Mouse (Mus musculus): Measurements from ENCODE around the gene Ptp4a2. TPM values are rescaled to one million over a fixed set of nuclear protein-coding genes. Genes with fewer than 3 reads are reported as not detected.
"Not testable (repeated sequence)": the region's sequence is repeated elsewhere in the genome, so short reads cannot be mapped to it uniquely, and the experiment has no call there.

The Ptp4a2 gene
- polyA plus RNA-seq (2014; fragmentation: Nextera tagmentation; extraction: Ambion mirVana): 213 and 214 TPM in 2 replicates

- DNase-seq (ENCODE audit: low spot score) (peak; percentile 6), ATAC-seq (no peak)
- Histone ChIP-seq H3K36me3 (ENCODE audit: control insufficient read depth, insufficient read depth, low read length) (no peaks in the 10 kb centered on the region), H3K4me3 (ENCODE audit: low read depth, low read length) (peak within 1 kb of the TSS; percentile 20), H3K27ac (ENCODE audit: low read depth, low read length) (no peak within 1 kb of the TSS), H3K9ac (ENCODE audit: low read length) (peak within 1 kb of the TSS; percentile 38; the same call in 1 of the 2 replicates), H3K4me2 (ENCODE audit: low read length) (peak within 1 kb of the TSS; percentile 50), H3K4me1 (ENCODE audit: control insufficient read depth, insufficient read depth, low read length) (0 out of 2 replicates have a peak, but pooled peaks cover 5% of the 10 kb centered on the region), H3K27me3 (replicated peaks; ENCODE audit: control insufficient read depth, insufficient read depth, low read length) (no peaks in the 10 kb centered on the region), H3K9me3 (replicated peaks; ENCODE audit: control insufficient read depth, low read length) (no peaks in the 10 kb centered on the region)
- WGBS: 22% methylated on average over 35 of the region's 35 CpGs
These were observed at the start of gene Ptp4a2 for GRCm38 (mm10) chr4:129810798-129811604. Gene Ptp4a2, plus strand, starts transcription at chr4:129811219.

- H3K9me3 ChIP-seq (replicated peaks; ENCODE audit: control insufficient read depth, low read length): no peaks in the 10 kb centered on the region
- H3K4me3 ChIP-seq (ENCODE audit: low read depth, low read length): no peak overlapping the region
- DNase-seq (ENCODE audit: low spot score) (no peak), ATAC-seq (no peak)
- H3K4me2 ChIP-seq (ENCODE audit: low read length): no peak overlapping the region
- no peak overlapping the region for H3K27ac ChIP-seq (ENCODE audit: low read depth, low read length)
- WGBS: 94% methylated on average over 12 of the region's 12 CpGs
- no peaks in the 10 kb centered on the region for H3K36me3 ChIP-seq (ENCODE audit: control insufficient read depth, insufficient read depth, low read length)
- H3K4me1 ChIP-seq (ENCODE audit: control insufficient read depth, insufficient read depth, low read length): no peaks in the 10 kb centered on the region
- H3K27me3 ChIP-seq (replicated peaks; ENCODE audit: control insufficient read depth, insufficient read depth, low read length): no peaks in the 10 kb centered on the region
- no peak overlapping the region for H3K9ac ChIP-seq (ENCODE audit: low read length)
These were observed 49.4 kb upstream of the Ptp4a2 start for GRCm38 (mm10) chr4:129761606-129762005.

DNA sequence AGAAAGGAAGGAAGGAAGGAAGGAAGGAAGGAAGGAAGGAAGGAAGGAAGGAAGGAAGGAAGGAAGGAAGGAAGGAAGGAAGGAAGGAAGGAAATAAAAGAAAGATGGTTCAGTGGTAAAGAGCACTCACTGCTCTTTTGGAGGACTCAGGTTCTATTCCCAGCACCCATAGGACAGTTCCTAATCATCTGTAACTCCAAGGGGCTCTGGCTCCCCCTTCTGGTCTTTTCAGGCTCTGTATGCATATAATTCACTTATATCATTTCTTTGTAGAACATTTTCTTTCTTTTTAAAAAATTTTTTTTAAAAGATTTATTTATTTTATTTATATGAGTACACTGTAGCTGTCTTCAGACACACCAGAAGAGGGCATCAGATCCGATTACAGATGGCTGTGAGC lies 48.5 kb upstream of the Ptp4a2 start:
- H3K4me2 ChIP-seq (ENCODE audit: low read length); H3K36me3 ChIP-seq (ENCODE audit: control insufficient read depth, insufficient read depth, low read length); H3K9ac ChIP-seq (ENCODE audit: low read length); H3K27ac ChIP-seq (ENCODE audit: low read depth, low read length); H3K4me1 ChIP-seq (ENCODE audit: control insufficient read depth, insufficient read depth, low read length); ATAC-seq; DNase-seq (ENCODE audit: low spot score); H3K9me3 ChIP-seq (replicated peaks; ENCODE audit: control insufficient read depth, low read length); H3K27me3 ChIP-seq (replicated peaks; ENCODE audit: control insufficient read depth, insufficient read depth, low read length); H3K4me3 ChIP-seq (ENCODE audit: low read depth, low read length): not testable (repeated sequence)
- 81% methylated on average over 1 of the region's 1 CpGs for WGBS

DNA sequence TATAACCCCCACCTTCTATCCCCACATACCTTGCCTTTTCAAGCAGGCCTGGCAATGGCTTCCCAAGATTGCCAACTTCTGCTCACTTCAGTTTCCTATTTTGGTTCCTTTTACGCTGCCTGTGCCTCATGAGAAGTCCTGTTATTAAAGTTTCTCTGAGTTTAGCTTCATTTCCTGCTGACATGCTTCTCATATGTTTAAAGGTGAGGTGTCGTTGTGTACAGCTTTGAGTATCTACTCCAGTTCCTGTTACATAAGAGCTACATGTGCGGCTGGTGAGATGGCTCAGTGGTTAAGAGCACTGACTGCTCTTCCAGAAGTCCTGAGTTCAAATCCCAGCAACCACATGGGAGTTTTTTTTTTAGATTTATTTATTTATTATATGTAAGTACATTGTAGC lies 45.7 kb upstream of the Ptp4a2 start:
- no peak overlapping the region for H3K27ac ChIP-seq (ENCODE audit: low read depth, low read length)
- H3K4me3 ChIP-seq (ENCODE audit: low read depth, low read length): no peak overlapping the region
- 92% methylated on average over 3 of the region's 3 CpGs for WGBS
- ATAC-seq (no peak), DNase-seq (ENCODE audit: low spot score) (no peak)
- H3K9ac ChIP-seq (ENCODE audit: low read length): no peak overlapping the region
- no peak overlapping the region for H3K4me2 ChIP-seq (ENCODE audit: low read length)
- H3K4me1 ChIP-seq (ENCODE audit: control insufficient read depth, insufficient read depth, low read length): no peaks in the 10 kb centered on the region
- H3K36me3 ChIP-seq (ENCODE audit: control insufficient read depth, insufficient read depth, low read length): no peaks in the 10 kb centered on the region
- H3K9me3 ChIP-seq (replicated peaks; ENCODE audit: control insufficient read depth, low read length): no peaks in the 10 kb centered on the region
- H3K27me3 ChIP-seq (replicated peaks; ENCODE audit: control insufficient read depth, insufficient read depth, low read length): no peaks in the 10 kb centered on the region

GRCm38 (mm10) chr4:129767782-129768181 lies 43.2 kb upstream of the Ptp4a2 start:
- DNase-seq (ENCODE audit: low spot score): no peak
- Histone ChIP-seq H3K36me3 (ENCODE audit: control insufficient read depth, insufficient read depth, low read length) (no peaks in the 10 kb centered on the region), H3K27me3 (replicated peaks; ENCODE audit: control insufficient read depth, insufficient read depth, low read length) (no peaks in the 10 kb centered on the region), H3K27ac (ENCODE audit: low read depth, low read length) (no peak overlapping the region), H3K4me1 (ENCODE audit: control insufficient read depth, insufficient read depth, low read length) (peaks cover 15% of the 10 kb centered on the region), H3K4me3 (ENCODE audit: low read depth, low read length) (no peak overlapping the region), H3K9me3 (replicated peaks; ENCODE audit: control insufficient read depth, low read length) (no peaks in the 10 kb centered on the region), H3K4me2 (ENCODE audit: low read length) (no peak overlapping the region), H3K9ac (ENCODE audit: low read length) (no peak overlapping the region)
- ATAC-seq: no peak
- 63% methylated on average over 8 of the region's 8 CpGs for WGBS

GRCm38 (mm10) chr4:129768742-129769141 lies 42.3 kb upstream of the Ptp4a2 start:
- H3K4me2 ChIP-seq (ENCODE audit: low read length); H3K4me3 ChIP-seq (ENCODE audit: low read depth, low read length); ATAC-seq; DNase-seq (ENCODE audit: low spot score); H3K9ac ChIP-seq (ENCODE audit: low read length); H3K27me3 ChIP-seq (replicated peaks; ENCODE audit: control insufficient read depth, insufficient read depth, low read length); H3K36me3 ChIP-seq (ENCODE audit: control insufficient read depth, insufficient read depth, low read length); H3K9me3 ChIP-seq (replicated peaks; ENCODE audit: control insufficient read depth, low read length); H3K27ac ChIP-seq (ENCODE audit: low read depth, low read length): not testable (repeated sequence)
- peaks cover 15% of the 10 kb centered on the region for H3K4me1 ChIP-seq (ENCODE audit: control insufficient read depth, insufficient read depth, low read length)
- WGBS: 83% methylated on average over 3 of the region's 3 CpGs

GRCm38 (mm10) chr4:129770600-129770999 lies 40.4 kb upstream of the Ptp4a2 start:
- H3K4me1 ChIP-seq (ENCODE audit: control insufficient read depth, insufficient read depth, low read length): peaks cover 15% of the 10 kb centered on the region
- WGBS: 58% methylated on average over 6 of the region's 6 CpGs
- DNase-seq (ENCODE audit: low spot score) (no peak), ATAC-seq (no peak)
- no peaks in the 10 kb centered on the region for H3K9me3 ChIP-seq (replicated peaks; ENCODE audit: control insufficient read depth, low read length)
- no peak overlapping the region for H3K4me3 ChIP-seq (ENCODE audit: low read depth, low read length)
- no peak overlapping the region for H3K4me2 ChIP-seq (ENCODE audit: low read length)
- no peak overlapping the region for H3K9ac ChIP-seq (ENCODE audit: low read length)
- no peaks in the 10 kb centered on the region for H3K36me3 ChIP-seq (ENCODE audit: control insufficient read depth, insufficient read depth, low read length)
- H3K27ac ChIP-seq (ENCODE audit: low read depth, low read length): no peak overlapping the region
- H3K27me3 ChIP-seq (replicated peaks; ENCODE audit: control insufficient read depth, insufficient read depth, low read length): no peaks in the 10 kb centered on the region

GRCm38 (mm10) chr4:129771314-129771671 lies 39.7 kb upstream of the Ptp4a2 start:
- no peaks in the 10 kb centered on the region for H3K27me3 ChIP-seq (replicated peaks; ENCODE audit: control insufficient read depth, insufficient read depth, low read length)
- peaks cover 15% of the 10 kb centered on the region for H3K4me1 ChIP-seq (ENCODE audit: control insufficient read depth, insufficient read depth, low read length)
- no peaks in the 10 kb centered on the region for H3K9me3 ChIP-seq (replicated peaks; ENCODE audit: control insufficient read depth, low read length)
- 20% methylated on average over 7 of the region's 7 CpGs for WGBS
- DNase-seq (ENCODE audit: low spot score) (no peak), ATAC-seq (no peak)
- no peak overlapping the region; the same call in 1 of the 2 replicates for H3K27ac ChIP-seq (ENCODE audit: low read depth, low read length)
- no peaks in the 10 kb centered on the region for H3K36me3 ChIP-seq (ENCODE audit: control insufficient read depth, insufficient read depth, low read length)
- peak overlapping the region; percentile 35 for H3K4me2 ChIP-seq (ENCODE audit: low read length)
- H3K4me3 ChIP-seq (ENCODE audit: low read depth, low read length): no peak overlapping the region
- peak overlapping the region; percentile 21; the same call in 1 of the 2 replicates for H3K9ac ChIP-seq (ENCODE audit: low read length)

Data from forebrain, embryonic 14.5 days (tissue).